Mouse (Mus musculus) Patski (cell line): ENCODE measurements at regions not wholly inside any gene's neighbourhood (a gene's known extent, or its start where the extent isn't known, plus 50 kb on each side); places are given as distances from the start of the nearest gene placed in this dataset.

ENCODE experiments used
- ATAC-seq: fragments of 100-300 bp; one replicate; pipeline ENCODE4 v1.8.0; 2021
- CTCF ChIA-PET: fragments of 350-600 bp; sonication (Branson Sonifier 250); formaldehyde crosslinking; loops from one replicate; lab custom pipeline; 2022; ENCODE audit warnings: inconsistent platforms; lab: Charles Lee
- POLR2A ChIA-PET: fragments of 350-600 bp; sonication (Branson Sonifier 250); formaldehyde crosslinking; loops from one replicate; lab custom pipeline; 2022; ENCODE audit warnings: antibody characterized with exemption, inconsistent platforms; lab: Charles Lee
- DNase-seq: peaks from one replicate; pipeline ENCODE4 v3.0.0-alpha.2; 2011; ENCODE audit warnings: low read depth, low spot score
- H3K27me3 ChIP-seq: fragments of 371-371 bp; one replicate; pipeline ENCODE4 v1.5.1; 2021
- CTCF ChIP-seq: fragments of 100-300 bp; IDR thresholded peaks from one replicate; pipeline ENCODE4 v1.5.1; 2021
- in situ Hi-C: fragments of 300-500 bp; cut with MboI; formaldehyde crosslinking; loops from 3 replicates; pipeline ENCODE4 v1.11.1; 2018; ENCODE audit warnings: low pct_unique_long_range_greater_than_20kb, mixed read lengths

DNA sequence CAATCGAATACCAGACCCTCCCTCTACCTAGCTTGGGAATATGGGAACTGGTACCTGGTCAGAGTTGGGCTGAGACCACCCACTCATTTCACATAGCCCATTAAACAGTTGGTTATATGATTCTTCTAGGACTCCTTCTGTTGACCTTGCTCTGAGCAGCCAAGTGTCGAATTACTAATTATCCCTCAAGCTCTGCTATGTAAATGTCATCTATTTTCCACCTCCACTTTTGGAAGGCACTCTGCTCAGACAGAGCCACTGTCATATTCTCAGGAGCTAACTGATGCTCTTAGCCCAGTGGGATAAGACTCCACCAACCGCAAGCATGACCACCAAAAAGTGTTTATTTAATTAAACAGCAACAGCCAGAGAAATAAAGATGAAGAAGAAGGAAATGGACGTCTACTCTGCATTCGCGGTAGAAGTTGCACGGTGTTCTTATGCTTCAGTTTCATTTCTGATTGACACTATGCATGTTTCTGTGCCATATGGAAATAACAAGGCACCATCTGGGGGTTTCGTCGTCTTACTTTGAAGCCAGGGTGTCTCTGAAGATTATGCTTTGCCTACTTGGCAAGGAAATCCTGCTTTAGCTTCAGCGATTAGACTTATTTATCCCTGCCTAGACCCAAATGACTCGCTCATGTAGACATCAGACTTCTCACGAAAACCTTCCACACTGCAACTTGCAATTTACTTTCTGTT is 206.5 kb downstream of the Csl start:
- no peaks in the 10 kb centered on the region for H3K27me3 ChIP-seq
- ChIA-PET CTCF (interaction anchor here (0.9 to 1.3 kb wide), 3 partner anchors 44 to 445 kb away, joined by 3 read pairs; no protein-coding TSS in a partner anchor), POLR2A (interaction anchor here (0.6 kb wide), 1 partner anchor 300 kb away, joined by 5 read pairs; no protein-coding TSS in a partner anchor)
- no peak for TF ChIP-seq CTCF
- ATAC-seq (no peak), DNase-seq (no peak)
- in situ Hi-C loops = no loop called here

DNA sequence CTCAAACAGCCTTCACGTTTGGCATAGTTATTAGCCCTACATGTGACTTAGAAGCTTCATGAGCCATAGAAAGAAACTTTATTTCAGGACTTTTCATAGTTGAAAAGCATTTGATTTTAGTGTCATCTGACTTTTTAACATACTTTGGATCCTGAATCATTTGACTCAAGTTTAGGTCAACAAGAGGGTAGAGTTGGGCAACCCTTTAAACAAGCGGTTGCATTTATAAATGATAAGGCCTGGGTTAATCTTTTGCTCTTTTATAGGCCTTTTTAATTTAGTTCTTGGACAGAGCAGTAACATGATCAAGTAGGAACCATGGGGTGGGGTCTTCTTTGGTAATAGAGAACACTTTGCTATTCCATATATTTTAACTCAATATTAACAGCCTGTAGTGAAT is 204.4 kb downstream of the Csl start:
- in situ Hi-C loops = loop anchor here (5.0 kb wide), 1 partner anchor 293 kb away; the partner anchor contains the start of gene Dusp6
- ChIA-PET CTCF (interaction anchor here (0.8 to 1.5 kb wide), 2 partner anchors 12 to 303 kb away, joined by 3 to 4 read pairs; no protein-coding TSS in a partner anchor), POLR2A (interaction anchor here (0.6 to 1.0 kb wide), 2 partner anchors 11 to 15 kb away, joined by 3 to 9 read pairs; no protein-coding TSS in a partner anchor)
- ATAC-seq = no peak
- no peak for TF ChIP-seq CTCF
- no peak for DNase-seq
- H3K27me3 ChIP-seq = no peaks in the 10 kb centered on the region

DNA sequence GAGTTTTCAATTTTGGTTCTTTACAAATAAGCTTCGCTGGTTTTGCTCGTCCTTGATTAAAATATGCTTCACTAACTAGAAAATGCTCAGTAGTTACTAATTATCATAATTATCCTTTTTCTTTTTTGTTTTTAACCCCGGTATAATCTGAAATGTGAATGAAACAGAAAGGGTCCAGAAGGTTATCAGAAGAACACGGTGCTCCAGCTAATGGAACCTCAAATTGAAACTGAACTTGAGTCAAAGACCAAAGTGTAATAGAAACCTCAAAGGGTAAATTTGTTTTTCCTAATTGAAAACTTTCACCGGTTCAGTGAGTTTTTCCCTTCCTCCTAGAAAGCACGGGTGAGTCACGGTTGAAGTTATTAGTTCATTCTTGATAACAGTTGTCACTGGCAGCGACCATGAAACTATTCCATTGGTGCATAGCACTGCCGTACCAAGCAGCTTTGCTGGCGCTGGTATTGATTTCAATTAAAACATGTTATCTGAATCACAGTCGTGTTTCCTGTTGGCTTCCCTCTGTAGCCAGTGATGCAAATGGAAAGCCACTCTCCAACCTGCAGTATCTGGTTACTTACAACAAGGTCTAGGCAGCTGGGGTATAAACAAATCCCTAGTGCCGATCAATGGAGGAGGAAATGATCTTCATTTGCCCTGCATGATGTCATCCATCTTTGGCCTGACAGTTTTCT is 203.7 kb downstream of the Csl start:
- in situ Hi-C loops = loop anchor here (5.0 kb wide), 1 partner anchor 294 kb away; the partner anchor contains the start of gene Dusp6
- H3K27me3 ChIP-seq = no peaks in the 10 kb centered on the region
- CTCF ChIA-PET = interaction anchor here (0.8 to 1.5 kb wide), 5 partner anchors 12 to 394 kb away, joined by 3 to 4 read pairs (median 3); no protein-coding TSS in a partner anchor
- POLR2A ChIA-PET = interaction anchor here (0.7 kb wide), 1 partner anchor 15 kb away, joined by 3 read pairs; no protein-coding TSS in a partner anchor
- no peak for TF ChIP-seq CTCF
- DNase-seq (no peak), ATAC-seq (peak; percentile 71)

DNA sequence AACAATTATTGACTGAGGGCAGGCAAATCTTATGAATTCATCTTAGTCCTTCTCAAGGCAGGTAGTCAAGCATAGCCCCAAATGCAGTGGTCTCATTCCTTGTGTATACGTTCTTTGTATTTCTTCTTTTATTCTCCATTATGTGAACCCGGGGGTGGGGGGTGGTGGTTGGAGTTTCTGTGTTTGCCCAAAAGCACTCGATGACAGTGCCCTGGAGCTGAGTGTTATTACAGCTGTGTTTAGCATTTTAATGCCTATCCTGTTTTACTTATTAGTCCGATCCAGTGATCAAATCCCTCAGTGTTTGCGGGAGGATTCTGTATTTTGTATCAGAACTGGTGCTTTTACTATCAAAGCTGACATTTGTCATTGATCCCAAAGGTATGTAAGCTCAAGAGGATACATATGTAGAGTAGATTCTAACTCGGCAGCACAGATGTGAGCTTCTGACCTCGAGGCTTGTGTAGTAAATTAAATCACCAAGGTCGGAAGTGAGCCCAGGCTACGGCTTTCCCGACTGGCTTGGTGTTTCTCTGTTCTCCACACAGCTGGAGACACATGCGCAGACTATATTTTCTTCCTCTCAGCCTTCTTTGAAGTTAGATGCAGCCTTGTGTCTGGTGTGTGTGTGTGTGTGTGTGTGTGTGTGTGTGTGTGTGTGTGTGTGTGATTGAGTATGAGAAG is 203.0 kb downstream of the Csl start:
- POLR2A ChIA-PET = no interaction called here
- ATAC-seq (no peak), DNase-seq (no peak)

DNA sequence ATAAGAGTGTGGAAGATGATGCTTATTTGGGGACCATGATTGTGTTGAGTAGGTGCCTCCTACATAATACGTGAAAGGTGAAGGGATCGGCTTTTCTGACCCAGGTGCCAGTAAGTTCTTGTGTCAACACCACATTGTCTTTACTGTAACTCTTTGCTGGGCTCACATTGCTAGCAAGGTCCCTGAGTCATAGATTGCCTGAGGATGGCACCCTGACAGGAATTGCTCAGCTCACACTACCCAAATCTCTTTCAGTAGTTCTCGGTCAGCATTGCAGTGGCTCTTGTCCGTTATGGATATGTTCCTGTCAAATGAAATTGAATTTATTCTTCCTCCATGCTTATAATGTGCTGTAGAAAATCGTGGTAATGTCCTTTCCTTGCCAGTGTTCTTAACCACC is 200.8 kb downstream of the Csl start:
- ChIA-PET CTCF (interaction anchor here (0.6 to 0.9 kb wide), 2 partner anchors 386 to 521 kb away, joined by 3 read pairs; no protein-coding TSS in a partner anchor), POLR2A (no interaction called here)
- TF ChIP-seq CTCF = no peak
- in situ Hi-C loops = loop anchor here (5.0 kb wide), 1 partner anchor 296 kb away; the partner anchor contains the start of gene Dusp6
- no peaks in the 10 kb centered on the region for H3K27me3 ChIP-seq
- DNase-seq (no peak), ATAC-seq (no peak)

More for the DNA sequence above, 203.0 kb downstream of the Csl start:
- TF ChIP-seq CTCF = no peak
- H3K27me3 ChIP-seq = no peaks in the 10 kb centered on the region
- in situ Hi-C loops = loop anchor here (5.0 kb wide), 1 partner anchor 294 kb away; the partner anchor contains the start of gene Dusp6
- CTCF ChIA-PET = interaction anchor here (1.0 to 1.5 kb wide), 4 partner anchors 62 to 395 kb away, joined by 3 to 4 read pairs (median 3); no protein-coding TSS in a partner anchor

DNA sequence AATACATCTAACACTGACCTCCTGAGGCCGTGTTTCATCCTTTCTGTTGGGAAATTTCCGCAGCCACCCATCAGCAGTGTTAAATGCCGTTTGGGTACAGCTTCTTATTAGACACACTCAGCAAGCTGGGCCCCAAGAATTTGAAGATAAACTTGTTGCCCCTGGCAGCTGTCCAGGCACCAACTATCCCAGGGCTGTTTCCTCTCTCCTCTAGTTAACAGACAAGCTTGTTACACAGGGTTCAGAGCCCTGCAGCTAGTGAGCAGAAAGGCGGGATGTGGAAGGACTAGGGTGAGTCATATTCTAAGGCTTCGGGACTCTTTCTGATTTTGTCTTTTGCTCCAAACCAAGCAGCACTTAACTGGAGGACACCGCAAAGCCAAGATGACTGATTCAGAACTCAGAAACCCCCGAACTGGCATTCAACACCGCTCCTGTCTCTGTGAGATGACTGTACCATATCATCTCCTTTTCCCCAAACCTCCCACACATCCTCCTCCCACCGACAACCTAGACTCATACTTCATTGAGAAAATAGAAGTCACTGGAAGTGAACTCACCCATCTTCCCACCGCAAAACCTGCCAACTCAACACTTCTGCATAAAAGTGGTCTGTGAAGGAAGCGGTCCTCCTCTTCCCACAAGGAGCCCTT is 198.2 kb downstream of the Csl start:
- ATAC-seq (peak; percentile 87), DNase-seq (peak; percentile 43)
- TF ChIP-seq CTCF = no peak
- POLR2A ChIA-PET = no interaction called here
- CTCF ChIA-PET = no interaction called here
- in situ Hi-C loops = no loop called here
- no peaks in the 10 kb centered on the region for H3K27me3 ChIP-seq

DNA sequence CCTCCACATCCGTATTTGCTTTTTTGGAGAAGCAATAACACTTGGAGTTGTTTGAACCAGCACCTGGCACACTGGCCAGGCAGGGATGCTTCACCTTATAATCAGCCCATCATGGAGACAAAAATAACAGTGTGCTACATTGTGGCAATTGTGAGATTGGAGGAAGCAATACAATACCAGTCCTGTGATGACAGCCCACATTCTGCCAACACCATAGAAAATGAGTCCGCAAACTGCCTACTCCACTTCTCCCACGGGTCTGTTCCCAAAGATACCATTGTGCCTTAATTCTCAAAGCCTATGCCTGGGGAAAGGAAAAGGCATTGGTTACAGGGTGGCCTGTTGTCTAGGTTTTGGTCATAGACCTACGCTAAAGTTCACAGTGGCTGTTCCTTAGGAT is 194.9 kb downstream of the Csl start:
- no peak for TF ChIP-seq CTCF
- DNase-seq = no peak
- ChIA-PET CTCF (no interaction called here), POLR2A (no interaction called here)
- H3K27me3 ChIP-seq = no peaks in the 10 kb centered on the region
- in situ Hi-C loops = no loop called here
- no peak for ATAC-seq

DNA sequence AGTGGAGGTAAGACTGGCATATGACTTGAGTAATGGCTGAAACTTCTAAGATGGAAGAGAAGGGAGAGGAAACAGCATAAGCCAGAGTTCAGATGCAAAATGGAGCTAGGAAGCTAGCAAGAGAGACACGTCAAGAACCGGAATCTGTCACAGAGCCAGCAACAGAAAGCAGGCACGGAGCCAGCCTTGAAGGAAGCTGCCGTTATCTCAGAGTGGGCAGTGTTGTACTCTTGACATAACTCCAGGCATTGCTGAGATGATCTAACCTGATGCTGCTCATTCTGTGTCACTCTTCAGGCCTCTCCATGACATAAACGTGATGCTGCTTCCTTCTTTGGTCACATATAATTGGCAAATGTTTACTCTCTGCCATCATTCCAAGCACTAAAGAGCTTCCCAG is 191.0 kb downstream of the Csl start:
- CTCF ChIA-PET = no interaction called here
- no peak for TF ChIP-seq CTCF
- ATAC-seq = no peak

DNA sequence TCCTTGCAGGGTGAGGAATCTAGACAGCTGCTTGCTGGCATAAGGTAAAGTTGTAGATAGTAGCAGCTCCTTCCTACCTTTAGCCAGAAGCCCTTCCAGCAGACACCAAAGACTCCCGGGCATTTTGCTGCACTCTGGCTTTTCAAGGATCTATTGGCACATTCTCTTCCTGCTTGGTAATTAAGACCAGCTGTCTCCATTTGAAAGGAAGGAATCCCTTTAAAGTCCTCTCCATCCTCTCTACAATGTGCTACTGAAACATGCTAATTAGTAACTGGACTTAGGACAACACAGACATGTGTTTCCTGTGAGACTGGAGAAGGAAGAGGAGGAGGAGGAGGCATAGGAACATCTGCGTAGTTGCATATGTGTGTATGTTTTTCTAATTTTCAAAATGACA is 189.3 kb downstream of the Csl start:
- in situ Hi-C loops = no loop called here
- CTCF ChIA-PET = interaction anchor here (1.5 to 1.8 kb wide), 3 partner anchors 45 to 163 kb away, joined by 3 to 5 read pairs (median 3); no protein-coding TSS in a partner anchor
- ATAC-seq (no peak), DNase-seq (no peak)
- no peaks in the 10 kb centered on the region for H3K27me3 ChIP-seq
- TF ChIP-seq CTCF = no peak
- POLR2A ChIA-PET = interaction anchor here (0.9 kb wide), 1 partner anchor 15 kb away, joined by 3 read pairs; no protein-coding TSS in a partner anchor

More for the DNA sequence above, 191.0 kb downstream of the Csl start:
- H3K27me3 ChIP-seq = no peaks in the 10 kb centered on the region
- in situ Hi-C loops = no loop called here
- POLR2A ChIA-PET = no interaction called here
- no peak for DNase-seq
